Mouse (Mus musculus) cerebellum, adult 2 months (tissue): ENCODE measurements around the gene Inha.
A peak's percentile ranks its signal among the peaks of the same experiment; 100 is the strongest.

ENCODE experiments used
- CTCF ChIP-seq: fragments of 200-500 bp; IDR thresholded peaks from 2 replicates; pipeline ENCODE4 v1.5.1; 2011; ENCODE audit warnings: low read depth, mild to moderate bottlenecking, control low read depth, low read length, moderate library complexity, borderline replicate concordance; ENCODE audit not compliant: insufficient read depth
- POLR2A ChIP-seq: fragments of 200-500 bp; IDR thresholded peaks from 2 replicates; pipeline ENCODE4 v1.6.1; 2011; ENCODE audit warnings: low read length, control low read depth, borderline replicate concordance; ENCODE audit not compliant: insufficient read depth

DNA sequence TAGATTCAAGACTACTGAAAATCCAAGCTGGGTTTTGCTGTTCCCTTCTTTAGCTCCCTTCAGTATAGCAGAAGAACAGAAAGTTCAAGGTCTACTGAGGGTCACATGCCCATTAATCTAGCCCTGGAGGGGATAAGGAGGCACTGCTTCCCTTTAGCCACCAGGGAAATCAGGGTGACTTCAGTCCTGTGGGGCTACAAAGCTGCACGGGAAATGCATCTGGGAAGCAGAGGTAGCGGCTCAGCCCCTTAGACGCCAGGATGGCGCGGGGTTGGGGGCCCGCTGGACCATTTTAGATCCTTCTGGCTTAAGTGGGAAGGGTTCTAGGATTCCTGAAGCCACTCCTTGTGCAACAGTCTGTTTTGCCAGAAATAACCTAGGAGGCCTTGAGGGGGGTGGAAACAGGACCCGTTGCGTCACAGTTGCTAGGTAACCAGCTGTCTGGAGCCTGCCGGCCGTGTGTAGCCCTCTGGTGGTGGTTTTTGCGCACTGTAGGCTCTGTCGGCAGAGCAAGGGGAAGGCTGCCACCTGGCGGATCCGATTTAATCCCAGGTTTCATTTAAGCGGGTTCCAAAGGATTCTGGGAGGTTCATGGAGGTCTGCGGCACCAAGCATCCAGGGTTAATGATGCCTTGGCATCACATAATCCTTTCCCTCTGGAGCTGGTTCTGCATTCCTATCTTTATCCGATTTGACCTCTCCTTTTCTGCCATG, 52.5 kb downstream of the Inha start:
- TF ChIP-seq CTCF, result peak; percentile 99
- TF ChIP-seq POLR2A, result no peak
